Mouse (Mus musculus) forebrain, postnatal 0 days (tissue): Measurements from ENCODE around the gene Tspyl1. TPM values are rescaled to one million over a fixed set of nuclear protein-coding genes. Genes with fewer than 3 reads are reported as not detected.

Source experiments
- ATAC-seq: fragments of 200-750 bp; cut with Nextera tagmentation; 2 replicates; pipeline ENCODE4 v1.8.0; 2017; ENCODE audit warnings: mild to moderate bottlenecking, moderate library complexity
- DNase-seq: peaks from one replicate; pipeline ENCODE4 v3.0.0-alpha.2; 2015
- H3K27ac ChIP-seq: fragments of 300-500 bp; sonication (generic); 2 replicates; pipeline ENCODE4 v1.5.1; 2014; ENCODE audit warnings: low read depth, mild to moderate bottlenecking, antibody characterized with exemption, low read length, moderate library complexity, mixed read lengths
- H3K27me3 ChIP-seq: fragments of 300-500 bp; sonication (generic); 2 replicates; pipeline ENCODE4 v1.6.1; 2014; ENCODE audit warnings: mild to moderate bottlenecking, low read length, mixed read lengths; ENCODE audit not compliant: insufficient read depth
- H3K36me3 ChIP-seq: fragments of 300-500 bp; sonication (generic); 2 replicates; pipeline ENCODE4 v1.6.1; 2014; ENCODE audit warnings: mild to moderate bottlenecking, moderate library complexity; ENCODE audit not compliant: insufficient read depth
- H3K4me1 ChIP-seq: fragments of 300-500 bp; sonication (generic); 2 replicates; pipeline ENCODE4 v1.6.1; 2014; ENCODE audit warnings: antibody characterized with exemption; ENCODE audit not compliant: insufficient read depth
- H3K4me2 ChIP-seq: fragments of 300-500 bp; sonication (generic); 2 replicates; pipeline ENCODE4 v1.6.1; 2014; ENCODE audit warnings: low read depth, mild to moderate bottlenecking, moderate library complexity
- H3K4me3 ChIP-seq: fragments of 300-500 bp; sonication (generic); 2 replicates; pipeline ENCODE4 v1.5.1; 2014; ENCODE audit warnings: low read depth, low read length, mixed read lengths
- H3K9ac ChIP-seq: fragments of 300-500 bp; sonication (generic); 2 replicates; pipeline ENCODE4 v1.6.1; 2014; ENCODE audit warnings: mild to moderate bottlenecking
- H3K9me3 ChIP-seq: fragments of 300-500 bp; sonication (generic); 2 replicates; pipeline ENCODE4 v1.6.1; 2016; ENCODE audit warnings: low read length
- CTCF ChIP-seq: sonication (generic); IDR thresholded peaks from 2 replicates; pipeline ENCODE4 v1.5.1; 2016; ENCODE audit warnings: antibody characterized with exemption, control low read depth, low read depth
- whole genome bisulfite sequencing: fragments of 180-500 bp; shearing (Covaris S2); extraction: QIAGEN DNeasy Blood & Tissue Kit; methylation state at CpG from one replicate; pipeline ENCODE4 v1.1.7; 2014; 5-methylcytosine and 5-hydroxymethylcytosine counted together
- polyA plus RNA-seq: library from polyadenylated mRNA; unstranded; fragments of >200 nt; fragmentation: Nextera tagmentation; extraction: Ambion mirVana; gene quantifications from 2 replicates; pipeline ENCODE4 v1.2.1, GENCODE M21; 2015
- total RNA-seq: library from RNA; depleted of rRNA; stranded (reverse); fragments of >200 nt; gene quantifications from 2 replicates; pipeline ENCODE4 v1.2.3, GENCODE M21; 2014; rRNA removed

Gene Tspyl1
- total RNA-seq: 107 and 108 TPM in 2 replicates
- polyA plus RNA-seq: 128 and 138 TPM in 2 replicates

DNA sequence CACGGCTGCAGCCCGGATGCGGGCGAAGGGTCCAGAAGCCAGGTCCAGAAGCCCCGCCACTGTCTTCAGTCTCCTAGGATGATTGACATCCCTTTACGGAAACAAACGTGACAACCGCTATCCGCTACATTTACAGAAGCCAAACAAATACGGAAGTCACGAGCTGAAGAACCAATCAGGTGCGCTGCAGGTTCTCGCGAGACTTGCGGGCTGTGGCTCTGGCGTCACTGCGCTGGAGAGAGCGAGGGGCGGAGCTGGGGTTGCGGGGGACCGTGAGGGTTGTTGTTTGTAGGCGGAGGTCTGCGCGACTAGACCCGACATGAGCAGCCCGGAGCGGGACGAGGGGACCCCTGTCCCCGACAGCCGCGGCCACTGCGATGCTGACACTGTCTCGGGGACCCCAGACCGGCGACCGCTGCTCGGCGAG, at the start of gene Tspyl1:
Gene Tspyl1 (plus strand): TSS at position 229 of the 427 bp plus-strand sequence.
- Histone ChIP-seq H3K27ac (peak within 1 kb of the TSS; percentile 93), H3K9ac (peak within 1 kb of the TSS; percentile 98), H3K4me2 (peak within 1 kb of the TSS; percentile 82), H3K36me3 (peaks cover under 1% of the 10 kb centered on the region), H3K4me1 (peaks cover 17% of the 10 kb centered on the region), H3K9me3 (no peaks in the 10 kb centered on the region), H3K4me3 (peak within 1 kb of the TSS; percentile 98), H3K27me3 (no peaks in the 10 kb centered on the region)
- DNase-seq: peak; percentile 98
- under 1% methylated on average over 38 of the region's 38 CpGs for WGBS
- TF ChIP-seq CTCF: no peak
- ATAC-seq: peak; percentile 99

GRCm38 (mm10) chr10:34233418-34233817, 48.6 kb upstream of the Tspyl1 start:
- no peak overlapping the region for H3K27ac ChIP-seq
- H3K4me3 ChIP-seq: no peak overlapping the region
- ATAC-seq (no peak), DNase-seq (no peak)
- 67% methylated on average over 1 of the region's 1 CpGs for WGBS
- H3K9ac ChIP-seq: no peak overlapping the region
- H3K9me3 ChIP-seq: no peaks in the 10 kb centered on the region
- H3K4me1 ChIP-seq: no peaks in the 10 kb centered on the region
- no peak for TF ChIP-seq CTCF
- H3K36me3 ChIP-seq: no peaks in the 10 kb centered on the region
- H3K27me3 ChIP-seq: no peaks in the 10 kb centered on the region
- no peak overlapping the region for H3K4me2 ChIP-seq

- 18% methylated on average over 2 of the region's 2 CpGs for WGBS
- Histone ChIP-seq H3K36me3 (no peaks in the 10 kb centered on the region), H3K27ac (no peak overlapping the region), H3K9ac (no peak overlapping the region), H3K4me3 (no peak overlapping the region), H3K9me3 (no peaks in the 10 kb centered on the region), H3K27me3 (no peaks in the 10 kb centered on the region), H3K4me2 (no peak overlapping the region), H3K4me1 (no peaks in the 10 kb centered on the region)
- peak; percentile 51 for TF ChIP-seq CTCF
- DNase-seq: no peak
- no peak; the same call in 1 of the 2 replicates for ATAC-seq
Observed at GRCm38 (mm10) chr10:34233931-34234745, 47.9 kb upstream of the Tspyl1 start.

GRCm38 (mm10) chr10:34235384-34235783, 46.6 kb upstream of the Tspyl1 start:
- Histone ChIP-seq H3K27ac (no peak overlapping the region), H3K4me2 (no peak overlapping the region), H3K4me1 (no peaks in the 10 kb centered on the region), H3K9ac (no peak overlapping the region), H3K4me3 (no peak overlapping the region), H3K27me3 (no peaks in the 10 kb centered on the region), H3K9me3 (no peaks in the 10 kb centered on the region), H3K36me3 (no peaks in the 10 kb centered on the region)
- TF ChIP-seq CTCF: no peak
- DNase-seq (peak; percentile 11), ATAC-seq (peak; percentile 82)
- 28% methylated on average over 3 of the region's 3 CpGs for WGBS

GRCm38 (mm10) chr10:34236569-34236968, 45.4 kb upstream of the Tspyl1 start:
- no peak for ATAC-seq
- no peak for TF ChIP-seq CTCF
- H3K9ac ChIP-seq: no peak overlapping the region
- H3K9me3 ChIP-seq: no peaks in the 10 kb centered on the region
- H3K27ac ChIP-seq: no peak overlapping the region
- no peaks in the 10 kb centered on the region for H3K36me3 ChIP-seq
- H3K4me2 ChIP-seq: no peak overlapping the region
- no peaks in the 10 kb centered on the region for H3K27me3 ChIP-seq
- 79% methylated on average over 5 of the region's 5 CpGs for WGBS
- no peaks in the 10 kb centered on the region for H3K4me1 ChIP-seq
- DNase-seq: no peak
- H3K4me3 ChIP-seq: no peak overlapping the region

DNA sequence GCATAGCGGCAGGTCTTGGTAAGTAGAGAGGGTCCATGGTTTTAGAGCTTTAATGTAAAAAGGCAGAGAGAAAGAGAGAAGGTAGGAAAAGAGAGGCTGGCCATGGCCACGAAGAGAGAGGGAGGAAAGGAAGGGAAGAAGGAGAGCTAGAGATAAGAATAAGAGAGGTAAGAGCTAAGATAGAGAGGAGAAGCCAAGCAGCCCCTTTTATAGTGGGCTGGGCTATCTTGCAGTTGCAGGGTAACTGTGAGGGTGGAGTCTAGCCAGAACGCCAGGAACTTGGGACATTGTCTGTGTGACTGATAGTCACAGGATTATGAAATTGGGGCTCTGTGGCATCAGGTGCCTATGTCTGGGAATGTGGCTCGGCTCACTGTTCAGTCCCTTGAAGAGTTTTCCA, 43.5 kb upstream of the Tspyl1 start:
- Histone ChIP-seq H3K27ac (no peak overlapping the region), H3K9me3 (no peaks in the 10 kb centered on the region), H3K4me3 (no peak overlapping the region), H3K27me3 (no peaks in the 10 kb centered on the region), H3K4me1 (no peaks in the 10 kb centered on the region), H3K4me2 (no peak overlapping the region), H3K36me3 (no peaks in the 10 kb centered on the region), H3K9ac (no peak overlapping the region)
- TF ChIP-seq CTCF: no peak
- 82% methylated on average over 4 of the region's 4 CpGs for WGBS
- DNase-seq (no peak), ATAC-seq (no peak)

DNA sequence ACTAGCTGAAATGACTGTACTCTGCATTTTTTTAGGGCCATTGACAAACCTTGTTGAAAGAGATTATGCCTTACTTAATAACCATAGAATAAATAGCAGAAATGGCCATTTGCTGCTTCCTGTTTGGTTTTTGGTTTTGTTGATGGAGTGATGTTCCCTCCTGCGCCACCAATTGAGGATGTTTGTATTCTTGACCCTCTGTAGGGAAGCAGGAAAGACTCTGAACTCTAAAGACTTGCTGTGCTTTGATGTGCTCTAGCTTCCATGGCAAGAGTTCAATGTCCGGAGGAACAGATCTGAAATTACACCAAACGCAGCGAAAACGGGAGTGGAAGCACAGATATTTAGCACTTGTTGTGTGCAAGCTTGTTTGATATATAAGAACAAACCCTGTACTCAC, 37.2 kb upstream of the Tspyl1 start:
- Histone ChIP-seq H3K4me1 (no peaks in the 10 kb centered on the region; the same call in 1 of the 2 replicates), H3K36me3 (no peaks in the 10 kb centered on the region), H3K4me2 (no peak overlapping the region), H3K9ac (no peak overlapping the region), H3K27me3 (no peaks in the 10 kb centered on the region), H3K27ac (no peak overlapping the region), H3K4me3 (no peak overlapping the region), H3K9me3 (no peaks in the 10 kb centered on the region)
- WGBS: 91% methylated on average over 5 of the region's 5 CpGs
- DNase-seq (no peak), ATAC-seq (no peak)
- TF ChIP-seq CTCF: no peak
